9 mouse cellular contexts compared by ENCODE assay signal in the genomic region with DNA sequence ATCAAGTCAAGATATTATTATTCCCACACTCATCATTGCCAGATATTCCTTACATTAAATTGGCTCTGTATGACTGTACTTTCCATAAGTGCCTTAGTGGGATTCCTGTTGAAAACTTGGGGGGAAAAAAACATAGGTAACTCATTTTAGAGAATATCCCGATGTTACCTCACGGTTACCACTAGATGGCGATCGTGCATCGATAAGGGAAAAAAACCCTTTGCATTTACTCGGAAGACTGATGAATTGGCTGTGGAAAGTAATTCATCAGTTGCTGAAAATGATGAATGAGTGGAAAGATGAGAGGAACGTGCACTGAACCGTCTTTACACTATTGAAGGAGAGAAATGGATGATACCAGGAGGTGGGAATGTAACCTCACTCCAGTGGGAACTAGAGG.
DNase-seq lines count a peak whose midpoint lies in the region; ATAC-seq and TF ChIP-seq lines count a peak whose summit lies in the region.
"Had no signal": no experiment of that assay in that cellular context is flagged by ENCODE, and none has a peak within 500 bp of the region (broad histone marks: within the 10 kb centered on the region; RNA-seq: fewer than 3 reads in every experiment).

No protein-coding gene starts in this region.

- no peak overlapping the region for H3K27ac ChIP-seq in forebrain, postnatal 0 days (ENCODE audit: low read depth, low read length)
- H3K27ac ChIP-seq in forebrain, embryonic 13.5 days, result no peak overlapping the region
- H3K27ac ChIP-seq: limb, embryonic 13.5 days had no signal

- intact Hi-C loops in left cerebral cortex, postnatal 4 days (cut with DNase I), result no loop called here
- intact Hi-C loops in gastrocnemius, postnatal 14 days (cut with DNase I; ENCODE audit: low total_unique reads), result no loop called here

- H3K9ac ChIP-seq in forebrain, postnatal 0 days, result no peak overlapping the region
- H3K9ac ChIP-seq in forebrain, embryonic 13.5 days, result no peak overlapping the region
- H3K9ac ChIP-seq: limb, embryonic 13.5 days had no signal

- no peak overlapping the region for H3K4me3 ChIP-seq in forebrain, postnatal 0 days (ENCODE audit: low read depth, low read length)
- no peak overlapping the region for H3K4me3 ChIP-seq in forebrain, embryonic 13.5 days
- H3K4me3 ChIP-seq: limb, embryonic 13.5 days had no signal

- H3K4me2 ChIP-seq in forebrain, postnatal 0 days (ENCODE audit: low read depth), result no peak overlapping the region
- no peak overlapping the region for H3K4me2 ChIP-seq in forebrain, embryonic 13.5 days
- H3K4me2 ChIP-seq: limb, embryonic 13.5 days had no signal

- TF ChIP-seq CTCF in forebrain, postnatal 0 days (IDR thresholded peaks at IDR 0.05; ENCODE audit: low read depth), result peak; percentile 66

- ATAC-seq in forebrain, postnatal 0 days, result no peak
- ATAC-seq in forebrain, embryonic 13.5 days, result no peak

- WGBS in forebrain, postnatal 0 days, result 27% methylated on average over 8 of the region's 8 CpGs
- 20% methylated on average over 8 of the region's 8 CpGs for WGBS in forebrain, embryonic 13.5 days

- peak; percentile 45 for DNase-seq in forebrain, postnatal 0 days
- peak; percentile 6 for DNase-seq in left cerebral cortex, postnatal 4 days
- no peak for DNase-seq in left cerebral cortex, adult 11 months (ENCODE audit: low spot score)
- DNase-seq in adipocyte (ENCODE audit: low spot score), result peak; percentile 14
- DNase-seq in mesoderm, embryonic 11.5 days (ENCODE audit: low read depth, low spot score), result peak; percentile 36
- DNase-seq in lung, adult 18-20 months, result no peak
- DNase-seq in gastrocnemius, postnatal 14 days, result no peak

- H3K4me1 ChIP-seq in forebrain, postnatal 0 days (ENCODE audit: insufficient read depth), result no peaks in the 10 kb centered on the region; the same call in 1 of the 2 replicates
- H3K4me1 ChIP-seq in forebrain, embryonic 13.5 days, result peaks cover 10% of the 10 kb centered on the region; the same call in 1 of the 2 replicates
- H3K4me1 ChIP-seq: limb, embryonic 13.5 days had no signal

- H3K9me3 ChIP-seq in forebrain, postnatal 0 days (ENCODE audit: low read length), result no peaks in the 10 kb centered on the region
- no peaks in the 10 kb centered on the region for H3K9me3 ChIP-seq in forebrain, embryonic 13.5 days (replicated peaks)
- H3K9me3 ChIP-seq: limb, embryonic 13.5 days had no signal

- no peaks in the 10 kb centered on the region for H3K36me3 ChIP-seq in forebrain, postnatal 0 days (ENCODE audit: insufficient read depth)
- H3K36me3 ChIP-seq in forebrain, embryonic 13.5 days (ENCODE audit: poor library complexity, severe bottlenecking), result no peaks in the 10 kb centered on the region
- H3K36me3 ChIP-seq: limb, embryonic 13.5 days had no signal

- H3K27me3 ChIP-seq in forebrain, postnatal 0 days (ENCODE audit: insufficient read depth, low read length), result no peaks in the 10 kb centered on the region
- H3K27me3 ChIP-seq in forebrain, embryonic 13.5 days, result no peaks in the 10 kb centered on the region
- H3K27me3 ChIP-seq: limb, embryonic 13.5 days had no signal

Comparison
In these comparisons a context has a peak if more than half of its experiments do, and no peak if none do; other contexts are left out.
1. DNase-seq: peak in forebrain, postnatal 0 days (single experiment), left cerebral cortex, postnatal 4 days (single experiment), adipocyte (single experiment) and mesoderm, embryonic 11.5 days (single experiment); none in left cerebral cortex, adult 11 months (single experiment), lung, adult 18-20 months (0 of 2) and gastrocnemius, postnatal 14 days (single experiment).